Comparison of ENCODE assay signal across 8 mouse cellular contexts in genomic region chr7:140844905-140845665, GRCm38 (mm10). TPM values are rescaled to one million over a fixed set of nuclear protein-coding genes. Genes with fewer than 3 reads are reported as not detected.
DNase-seq lines count a peak whose midpoint lies in the region; ATAC-seq lines count a peak whose summit lies in the region.

Gene Scgb1c1 (plus strand): TSS chr7:140845547.

- no peaks in the 10 kb centered on the region for H3K4me1 ChIP-seq in hindbrain, embryonic 14.5 days (replicated peaks; ENCODE audit: control insufficient read depth, insufficient read depth, low read length)

- 35% methylated on average over 14 of the region's 14 CpGs for WGBS in hindbrain, embryonic 14.5 days

- H3K9me3 ChIP-seq in hindbrain, embryonic 14.5 days (ENCODE audit: control insufficient read depth, low read length) = no peaks in the 10 kb centered on the region

- no peak within 1 kb of the TSS for H3K4me2 ChIP-seq in hindbrain, embryonic 14.5 days (replicated peaks)

- H3K36me3 ChIP-seq in hindbrain, embryonic 14.5 days (replicated peaks; ENCODE audit: control insufficient read depth, insufficient read depth) = no peaks in the 10 kb centered on the region

- peaks cover 11% of the 10 kb centered on the region; the same call in 1 of the 2 replicates for H3K27me3 ChIP-seq in hindbrain, embryonic 14.5 days (ENCODE audit: control insufficient read depth, insufficient read depth, low read length)

- H3K27ac ChIP-seq in hindbrain, embryonic 14.5 days = no peak within 1 kb of the TSS

- H3K9ac ChIP-seq in hindbrain, embryonic 14.5 days = no peak within 1 kb of the TSS

- peak; percentile 69 for DNase-seq in Muller cell, postnatal 12 days (ENCODE audit: inconsistent ontology term)
- peak; percentile 96 to 99 for DNase-seq in cerebellum, postnatal 10 days
- DNase-seq in frontal cortex, postnatal 14 days (ENCODE audit: low spot score in 2 of 2) = peak; percentile 65 to 90
- peak; percentile 87 for DNase-seq in hindbrain, embryonic 14.5 days (ENCODE audit: low spot score)
- DNase-seq in layer of hippocampus, postnatal 25 days (ENCODE audit: extremely low spot score in 1 of 2, low spot score in 1 of 2) = peak; percentile 95 to 100
- DNase-seq in lung, postnatal 14 days = peak; percentile 98
- peak; percentile 85 for DNase-seq in ovary, postnatal 36 days (ENCODE audit: low spot score)
- peak; percentile 76 to 96 for DNase-seq in thymus, postnatal 10 days (ENCODE audit: low spot score in 2 of 2)

- peak; percentile 76 for ATAC-seq in hindbrain, embryonic 14.5 days (ENCODE audit: low FRiP score)

- no peak within 1 kb of the TSS for H3K4me3 ChIP-seq in hindbrain, embryonic 14.5 days (replicated peaks; ENCODE audit: low read length)

RNA-seq across cellular contexts. Expression of gene Scgb1c1, which starts in this region (rescaled TPM):
- not detected in 2 replicates for polyA plus RNA-seq in hindbrain, embryonic 14.5 days (2014; fragmentation: Nextera tagmentation; extraction: Ambion mirVana)
- total RNA-seq in layer of hippocampus, postnatal 25 days (2021) = not detected

Comparison
In these comparisons a context has a peak if more than half of its experiments do, and no peak if none do; other contexts are left out.
1. Peak in DNase-seq and ATAC-seq in hindbrain, embryonic 14.5 days; RNA of the gene not detected or under 1 TPM.
2. Peak in DNase-seq in layer of hippocampus, postnatal 25 days; RNA of the gene not detected or under 1 TPM.